Mouse (Mus musculus) liver, embryonic 14.5 days (tissue): ENCODE results near the gene Hmgn1.

Source experiments
- CTCF ChIP-seq: IDR thresholded peaks from 2 replicates; pipeline ENCODE4 v1.5.1; 2016; ENCODE audit warnings: antibody characterized with exemption, low read depth, control low read depth
- EP300 ChIP-seq: IDR thresholded peaks from 2 replicates; pipeline ENCODE4 v1.6.1; 2016; ENCODE audit warnings: antibody characterized with exemption, low read depth

DNA sequence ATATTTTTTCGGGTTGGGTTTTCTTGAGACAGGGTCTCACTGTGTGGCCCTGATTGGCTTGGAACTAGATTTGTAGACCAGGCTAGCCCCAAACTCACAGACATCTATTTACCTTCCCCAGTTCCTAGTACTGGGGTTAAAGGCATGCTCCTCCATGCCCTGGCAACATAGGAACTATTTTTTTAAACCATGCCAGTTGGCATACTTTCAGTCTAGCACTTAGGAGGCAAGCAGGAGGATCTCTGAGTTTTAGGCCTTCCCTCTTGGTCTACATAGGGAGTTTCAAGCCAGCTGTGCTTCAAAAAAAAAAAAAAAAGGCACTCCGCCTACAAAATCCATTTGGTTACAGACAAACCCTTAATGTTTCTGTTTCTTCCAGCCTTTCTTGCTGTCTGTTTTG lies 26.9 kb upstream of the Hmgn1 start:
- TF ChIP-seq CTCF = no peak
- no peak for TF ChIP-seq EP300
